8 mouse cellular contexts compared by ENCODE assay signal in genomic region chr1:133245690-133246619, GRCm38 (mm10).
DNase-seq lines count a peak whose midpoint lies in the region; ATAC-seq and TF ChIP-seq lines count a peak whose summit lies in the region.

No protein-coding gene starts in this region.

- H3K27ac ChIP-seq in forebrain, embryonic 13.5 days = peak overlapping the region; percentile 75
- H3K27ac ChIP-seq in kidney, adult 2 months (ENCODE audit: insufficient read depth, low read depth, low read length) = peak overlapping the region; percentile 83
- H3K27ac ChIP-seq in lung, embryonic 14.5 days (ENCODE audit: low read depth) = no peak overlapping the region; the same call in 1 of the 2 replicates
- peak overlapping the region; percentile 50; the same call in 1 of the 2 replicates for H3K27ac ChIP-seq in stomach, embryonic 14.5 days (ENCODE audit: low read length)

- no peaks in the 10 kb centered on the region for H3K9me3 ChIP-seq in forebrain, embryonic 13.5 days (replicated peaks)
- H3K9me3 ChIP-seq in lung, embryonic 14.5 days (ENCODE audit: low read depth, low read length) = no peaks in the 10 kb centered on the region
- H3K9me3 ChIP-seq in stomach, embryonic 14.5 days (ENCODE audit: control insufficient read depth, low read depth, low read length) = no peaks in the 10 kb centered on the region

- peak overlapping the region; percentile 9; the same call in 1 of the 2 replicates for H3K4me3 ChIP-seq in forebrain, embryonic 13.5 days
- peak overlapping the region; percentile 41 for H3K4me3 ChIP-seq in kidney, adult 2 months (ENCODE audit: insufficient read depth, low read depth, low read length)
- no peak overlapping the region for H3K4me3 ChIP-seq in lung, embryonic 14.5 days (ENCODE audit: low read depth, low read length)
- peak overlapping the region; percentile 0; the same call in 1 of the 2 replicates for H3K4me3 ChIP-seq in stomach, embryonic 14.5 days (ENCODE audit: low read depth, low read length)

- H3K4me2 ChIP-seq in forebrain, embryonic 13.5 days = peak overlapping the region; percentile 33
- H3K4me2 ChIP-seq in lung, embryonic 14.5 days = peak overlapping the region; percentile 32
- H3K4me2 ChIP-seq in stomach, embryonic 14.5 days (replicated peaks; ENCODE audit: low read depth, low read length) = peak overlapping the region; percentile 22

- TF ChIP-seq CTCF in kidney, adult 2 months (conservative IDR thresholded peaks at IDR 0.05; ENCODE audit: insufficient read depth, insufficient read length, low read depth, low read length) = no peak
- no peak for TF ChIP-seq CTCF in lung, embryonic 14.5 days (IDR thresholded peaks at IDR 0.05; ENCODE audit: low read depth)

- ATAC-seq in forebrain, embryonic 13.5 days = peak; percentile 71
- ATAC-seq in lung, embryonic 14.5 days (ENCODE audit: insufficient read depth) = peak; percentile 61
- ATAC-seq in stomach, embryonic 14.5 days (ENCODE audit: insufficient number of reproducible peaks, insufficient read depth, low FRiP score, low read depth) = peak; percentile 48

- H3K9ac ChIP-seq in forebrain, embryonic 13.5 days = peak overlapping the region; percentile 47
- no peak overlapping the region for H3K9ac ChIP-seq in lung, embryonic 14.5 days
- H3K9ac ChIP-seq in stomach, embryonic 14.5 days (replicated peaks; ENCODE audit: low read depth, low read length) = no peak overlapping the region

- peaks cover 37% of the 10 kb centered on the region for H3K4me1 ChIP-seq in forebrain, embryonic 13.5 days
- peaks cover 22% of the 10 kb centered on the region for H3K4me1 ChIP-seq in kidney, adult 2 months (ENCODE audit: control insufficient read depth, insufficient read depth, low read length)
- H3K4me1 ChIP-seq in lung, embryonic 14.5 days (ENCODE audit: insufficient read depth) = peaks cover 24% of the 10 kb centered on the region
- H3K4me1 ChIP-seq in stomach, embryonic 14.5 days (ENCODE audit: control insufficient read depth, insufficient read depth, low read length) = peaks cover 19% of the 10 kb centered on the region

- no peaks in the 10 kb centered on the region for H3K36me3 ChIP-seq in forebrain, embryonic 13.5 days (ENCODE audit: poor library complexity, severe bottlenecking)
- H3K36me3 ChIP-seq in kidney, adult 2 months (ENCODE audit: control insufficient read depth, insufficient read depth, low read length) = no peaks in the 10 kb centered on the region
- H3K36me3 ChIP-seq in lung, embryonic 14.5 days (ENCODE audit: insufficient read depth) = no peaks in the 10 kb centered on the region
- peaks cover 3% of the 10 kb centered on the region; the same call in 1 of the 2 replicates for H3K36me3 ChIP-seq in stomach, embryonic 14.5 days (ENCODE audit: control insufficient read depth, insufficient read depth, low read length)

- WGBS in forebrain, embryonic 13.5 days = 9% methylated on average over 12 of the region's 12 CpGs
- 26% methylated on average over 12 of the region's 12 CpGs for WGBS in kidney, adult 2 months
- 29% methylated on average over 12 of the region's 12 CpGs for WGBS in lung, embryonic 14.5 days
- 37% methylated on average over 12 of the region's 12 CpGs for WGBS in stomach, embryonic 14.5 days

- H3K27me3 ChIP-seq in forebrain, embryonic 13.5 days = no peaks in the 10 kb centered on the region
- H3K27me3 ChIP-seq in kidney, adult 2 months (replicated peaks; ENCODE audit: control insufficient read depth, insufficient read depth, low read length) = no peaks in the 10 kb centered on the region
- H3K27me3 ChIP-seq in lung, embryonic 14.5 days (ENCODE audit: insufficient read depth, low read length) = no peaks in the 10 kb centered on the region
- H3K27me3 ChIP-seq in stomach, embryonic 14.5 days (ENCODE audit: control insufficient read depth, insufficient read depth, low read length) = no peaks in the 10 kb centered on the region

- peak; percentile 40 for TF ChIP-seq POLR2A in kidney, adult 2 months (IDR thresholded peaks at IDR 0.05; ENCODE audit: low read depth, low read length)

- peak; percentile 56 to 78 for DNase-seq in lung, adult 18-20 months
- no peak for DNase-seq in lung, postnatal 10 days
- peak; percentile 93 for DNase-seq in kidney, adult 2 months
- peak; percentile 67 for DNase-seq in lung, embryonic 14.5 days
- no peak for DNase-seq in ovary, postnatal 10 days (ENCODE audit: low spot score)
- DNase-seq in left cerebral cortex, adult 18-20 months (ENCODE audit: low spot score in 2 of 2) = no peak

Comparison
In these comparisons a context has a peak if more than half of its experiments do, and no peak if none do; other contexts are left out.
1. DNase-seq: peak in lung, adult 18-20 months (2 of 2), kidney, adult 2 months (single experiment) and lung, embryonic 14.5 days (single experiment); none in lung, postnatal 10 days (single experiment), ovary, postnatal 10 days (single experiment) and left cerebral cortex, adult 18-20 months (0 of 2).
2. Peak in every context shown above with its lines, with median percentiles within 50 percentile points of each other: ATAC-seq and H3K4me2 ChIP-seq.